Mouse (Mus musculus) ES-E14 (cell line): ENCODE measurements at regions not wholly inside any gene's neighbourhood (a gene's known extent, or its start where the extent isn't known, plus 50 kb on each side); places are given as distances from the start of the nearest gene placed in this dataset.

Source experiments
- CHD2 ChIP-seq: IDR thresholded peaks from 2 replicates; pipeline ENCODE4 v1.6.1; 2014; ENCODE audit warnings: mild to moderate bottlenecking, low read depth, low read length, inconsistent platforms
- ZC3H11A ChIP-seq: IDR thresholded peaks from 2 replicates; pipeline ENCODE4 v1.6.1; 2012; ENCODE audit warnings: low read depth, mild to moderate bottlenecking, inconsistent platforms, low read length, borderline replicate concordance
- ZNF384 ChIP-seq: IDR thresholded peaks from 2 replicates; pipeline ENCODE4 v1.6.1; 2012; ENCODE audit warnings: low read depth, low read length, inconsistent platforms

DNA sequence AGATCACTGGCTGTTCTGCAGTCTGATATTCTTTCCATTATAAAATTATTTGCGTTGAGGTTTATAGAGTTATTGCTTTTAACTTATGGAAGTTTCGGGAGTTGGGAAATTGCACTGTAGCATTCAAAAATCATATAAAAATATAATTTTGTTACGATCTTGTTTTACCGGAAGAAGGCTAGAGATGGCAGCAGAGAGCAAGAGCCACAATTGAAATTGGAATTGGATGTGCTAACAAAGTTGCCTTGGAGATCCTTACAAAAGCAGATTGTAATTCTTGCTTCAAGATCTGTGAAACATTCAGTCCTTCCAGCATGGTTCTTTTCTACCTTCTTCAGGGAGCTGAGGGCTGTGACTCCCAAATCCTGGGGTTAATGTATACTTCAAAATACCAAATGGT, 514.4 kb downstream of the Tox3 start:
- TF ChIP-seq CHD2: no peak
- no peak for TF ChIP-seq ZNF384
- TF ChIP-seq ZC3H11A: no peak
